Mouse (Mus musculus) B cell, adult 2 months (primary cell): Measurements from ENCODE around the gene Zfp36l2.

ENCODE experiments used
- DNase-seq, 2 experiments: peaks; one replicate each; pipeline ENCODE4 v3.0.0; 2022

Zfp36l2 gene

DNA sequence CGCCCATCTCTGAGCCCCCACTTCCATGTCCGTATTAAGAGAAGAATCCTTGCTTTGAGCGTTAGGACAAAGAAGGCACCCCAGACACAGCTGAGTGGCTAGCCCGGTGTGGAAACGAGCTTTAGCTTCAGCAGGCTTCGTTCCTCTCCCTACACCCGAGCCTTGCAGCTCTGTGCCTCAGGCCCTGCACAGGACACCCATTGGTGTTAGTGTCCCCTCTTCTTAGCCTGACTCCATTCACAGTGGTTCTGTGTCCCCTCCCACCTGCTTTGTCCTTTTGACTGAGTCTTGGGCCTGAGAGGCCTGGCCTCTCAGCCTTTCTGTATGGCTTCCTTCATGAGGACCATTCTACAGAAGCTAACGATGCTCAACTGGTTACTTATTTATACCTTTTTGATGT, 37.5 kb downstream of the Zfp36l2 start:
- DNase-seq: no peak

- DNase-seq: no peak
Measured at GRCm38 (mm10) chr17:84149566-84149965, 38.2 kb downstream of the Zfp36l2 start.

- DNase-seq: no peak
Measured at GRCm38 (mm10) chr17:84148499-84149484, 39.0 kb downstream of the Zfp36l2 start.

DNA sequence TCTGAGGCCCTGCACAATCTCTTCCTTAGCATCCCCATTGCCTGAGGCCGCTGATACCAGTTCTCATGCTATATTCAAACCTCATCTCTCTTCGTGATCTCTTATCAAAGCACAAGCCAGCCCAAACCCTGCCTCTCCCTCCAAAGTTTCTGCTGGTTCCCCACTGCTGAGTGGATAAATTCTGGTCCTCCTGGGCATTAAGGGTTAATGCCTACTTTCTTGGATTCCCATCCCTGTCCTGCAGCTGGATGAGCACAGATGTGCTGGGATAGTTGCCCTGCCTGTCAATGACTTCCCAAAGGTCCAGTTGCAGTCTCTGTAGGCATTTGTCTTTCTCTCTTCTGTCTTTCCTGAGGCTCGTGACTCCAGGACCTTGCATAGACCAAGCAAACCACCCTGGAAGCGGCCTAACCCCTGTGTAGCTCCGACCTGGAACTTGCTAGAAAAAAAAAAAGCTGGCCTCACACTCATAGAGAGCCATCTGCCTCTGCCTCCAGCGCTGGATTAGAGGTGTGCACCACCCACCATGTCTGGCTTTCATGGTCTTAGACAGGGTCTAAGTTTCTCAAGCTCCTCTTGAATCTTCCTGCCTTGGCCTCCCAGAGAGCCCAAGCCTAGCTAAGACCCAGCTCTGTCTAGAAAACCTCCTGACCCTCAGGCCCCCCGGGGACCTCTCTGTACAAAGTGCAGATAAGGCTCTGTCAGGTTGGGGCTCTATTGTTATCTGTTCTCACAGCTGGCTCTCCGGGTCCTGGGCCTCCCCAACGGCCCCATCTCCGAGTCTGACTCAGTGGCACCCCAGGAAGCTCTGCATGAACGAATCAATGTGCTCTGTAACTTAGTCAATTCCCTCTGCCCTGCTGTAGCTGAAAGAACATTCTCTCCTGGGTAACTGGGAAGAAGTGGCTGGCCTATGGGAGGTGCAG, 40.3 kb downstream of the Zfp36l2 start:
- DNase-seq: no peak

DNA sequence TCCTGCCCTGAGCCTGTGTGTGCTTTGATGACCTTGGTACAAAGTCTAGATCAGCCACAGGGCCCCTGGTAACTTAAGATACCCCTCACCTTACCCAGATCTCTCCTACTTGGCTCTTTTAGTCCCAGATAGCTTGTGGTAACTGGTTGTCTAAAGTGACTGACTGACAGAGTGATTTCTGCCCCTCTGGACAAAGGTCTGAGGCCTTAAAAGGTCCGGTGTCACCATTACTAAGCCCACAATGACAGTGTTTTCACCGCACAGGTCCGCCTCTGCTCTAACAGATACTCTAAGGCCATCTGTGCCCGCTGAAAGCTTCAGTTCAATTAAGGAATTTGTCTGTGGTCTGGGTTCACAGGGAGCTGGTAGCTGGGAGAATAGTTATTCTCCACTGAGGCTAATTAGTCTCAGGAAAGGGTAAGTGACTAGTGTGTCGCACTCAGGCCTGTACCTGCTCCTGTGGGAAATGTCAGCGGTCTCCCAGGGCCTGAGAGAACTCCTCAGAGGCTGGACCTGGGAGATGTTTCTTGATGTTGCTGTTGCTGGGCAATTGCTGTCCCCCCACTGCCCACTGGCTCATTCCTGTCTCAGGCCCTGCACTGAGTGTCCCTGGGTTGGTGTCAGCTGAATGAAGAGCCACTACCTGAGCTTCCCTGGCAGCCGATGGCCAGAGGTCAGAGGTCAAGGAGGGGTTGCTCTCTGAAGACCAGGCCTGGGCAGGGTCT, 41.1 kb downstream of the Zfp36l2 start:
- no peak for DNase-seq

DNA sequence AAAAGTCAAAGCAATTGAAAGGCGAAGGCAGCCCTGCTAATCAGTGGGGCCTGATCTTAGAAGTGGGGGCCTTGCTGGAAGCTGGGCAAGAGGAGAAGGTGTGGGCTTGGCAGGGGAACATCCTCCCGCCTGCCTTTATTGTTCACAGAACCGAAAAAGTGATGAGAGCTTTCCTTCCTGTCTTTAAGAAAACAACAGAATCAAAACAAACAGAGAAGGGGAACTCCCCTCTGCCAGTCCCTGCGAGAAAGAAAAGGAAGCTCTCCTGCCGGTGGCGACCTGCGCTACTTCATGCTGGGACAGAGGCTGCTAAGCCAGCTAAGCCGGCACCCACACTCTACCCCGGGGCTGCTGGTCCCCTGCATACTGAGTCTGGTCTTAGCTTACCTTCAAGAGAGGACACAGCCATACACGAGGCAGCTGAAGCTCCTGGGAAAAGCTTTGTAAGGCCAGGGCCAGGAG, 41.9 kb downstream of the Zfp36l2 start:
- peak; percentile 84 to 86 for DNase-seq

DNA sequence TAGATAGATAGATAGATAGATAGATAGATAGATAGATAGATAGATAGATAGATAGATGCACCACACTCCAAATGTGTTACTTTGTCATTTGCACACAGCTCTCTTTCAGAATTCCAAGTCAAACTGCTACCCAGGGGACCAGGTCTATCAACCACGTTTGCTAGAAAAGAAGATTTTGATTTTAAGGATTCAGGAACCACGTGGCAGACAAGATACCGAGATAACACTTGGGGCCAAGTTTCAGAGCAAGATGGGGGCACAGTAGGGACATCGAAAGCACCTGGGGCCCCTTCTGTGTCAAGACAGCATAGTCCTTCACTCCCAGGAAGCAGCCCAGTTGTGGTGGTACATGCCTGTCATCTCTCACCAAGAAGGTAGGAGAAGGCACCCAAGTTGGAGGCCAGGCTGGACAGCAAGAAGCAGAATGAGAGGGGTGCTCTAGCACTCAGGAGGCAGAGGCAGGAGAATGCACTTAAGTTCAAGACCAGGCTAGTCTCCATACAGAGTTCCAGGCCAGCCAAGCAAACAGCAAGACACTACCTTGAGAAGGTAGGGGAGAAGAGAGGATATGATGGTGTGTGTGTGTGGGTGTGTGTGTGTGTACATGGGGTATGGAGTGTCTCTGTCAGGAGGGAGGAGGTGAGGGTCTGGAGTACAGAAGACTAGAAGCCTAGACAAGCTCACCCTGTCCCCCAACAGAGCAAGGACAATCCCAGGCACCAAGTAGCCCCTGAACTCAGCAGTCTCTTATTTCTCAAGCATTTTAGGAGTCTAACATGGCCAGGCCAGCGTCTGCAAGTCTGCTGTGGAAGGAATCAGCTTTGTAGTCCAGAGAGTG, 42.8 kb downstream of the Zfp36l2 start:
- DNase-seq: peak in 1 of 2 experiments; percentile 48

GRCm38 (mm10) chr17:84144130-84144529, 43.6 kb downstream of the Zfp36l2 start:
- DNase-seq: no peak

DNA sequence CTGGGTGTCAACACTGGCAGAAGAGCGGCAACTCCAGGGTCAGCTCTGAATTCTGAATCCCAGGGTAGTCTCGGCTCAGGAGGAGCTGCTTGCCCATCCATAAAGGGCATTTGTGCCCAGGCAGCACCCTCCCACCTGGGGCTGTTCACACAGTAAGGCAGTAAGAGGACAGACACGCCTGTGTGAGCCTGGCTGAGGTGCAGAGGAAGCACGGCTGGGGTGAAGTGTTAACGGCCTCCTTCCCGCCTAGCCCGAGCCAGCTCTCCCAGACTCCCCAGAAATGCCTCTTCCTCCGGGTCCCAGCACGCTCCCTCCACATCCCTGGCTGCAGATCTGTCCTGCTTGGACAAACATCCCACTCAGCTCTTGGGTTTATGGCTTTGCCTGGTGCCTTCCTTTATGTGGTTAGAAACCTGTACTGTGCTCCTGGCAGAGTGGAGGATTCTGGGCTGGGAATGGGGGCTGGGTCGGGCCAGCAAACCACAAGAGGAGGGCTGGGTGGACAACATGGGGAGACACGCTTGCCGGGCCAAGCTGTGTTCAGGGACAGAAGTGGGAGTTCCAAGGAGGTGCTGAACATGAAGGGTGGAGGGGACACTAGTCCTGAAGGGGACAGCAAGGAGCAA, 44.4 kb downstream of the Zfp36l2 start:
- peak; percentile 54 to 56 for DNase-seq

GRCm38 (mm10) chr17:84141691-84142090, 46.1 kb downstream of the Zfp36l2 start:
- no peak for DNase-seq

GRCm38 (mm10) chr17:84140822-84141507, 46.8 kb downstream of the Zfp36l2 start:
- peak; percentile 36 to 45 for DNase-seq

GRCm38 (mm10) chr17:84137393-84138171, 50.2 kb downstream of the Zfp36l2 start:
- no peak for DNase-seq

- no peak for DNase-seq
Measured at GRCm38 (mm10) chr17:84136669-84137392, 50.9 kb downstream of the Zfp36l2 start.

DNA sequence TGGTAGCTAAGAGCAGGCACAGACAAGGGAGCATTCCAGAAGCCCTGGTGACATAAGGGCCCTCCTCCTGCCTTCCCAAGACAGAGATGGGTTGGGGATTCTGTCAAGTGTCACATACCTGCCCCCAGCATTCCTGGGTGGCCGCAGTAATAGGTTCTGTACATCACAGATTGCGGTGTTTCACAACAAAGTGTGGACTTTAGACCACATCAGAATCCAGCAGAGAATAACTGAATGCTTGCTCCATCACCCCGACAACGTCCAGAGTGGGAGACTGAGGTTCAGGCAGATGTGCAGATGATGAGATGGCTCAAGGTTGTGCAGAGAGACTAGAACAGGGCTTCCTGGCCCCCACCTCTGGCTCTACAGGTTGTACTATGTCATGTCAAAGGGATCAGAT, 51.5 kb downstream of the Zfp36l2 start:
- DNase-seq: no peak

- DNase-seq: no peak
Measured at GRCm38 (mm10) chr17:84135243-84135642, 52.5 kb downstream of the Zfp36l2 start.
